Mouse (Mus musculus) forebrain, embryonic 11.5 days (tissue): ENCODE measurements around the gene Arap2. TPM values are rescaled to one million over a fixed set of nuclear protein-coding genes. Genes with fewer than 3 reads are reported as not detected.

ENCODE experiments used
- ATAC-seq: fragments of 200-750 bp; cut with Nextera tagmentation; replicated peaks from 2 replicates; pipeline ENCODE4 v1.8.0; 2017; ENCODE audit warnings: moderate TSS enrichment; ENCODE audit not compliant: low FRiP score
- DNase-seq: peaks from one replicate; pipeline ENCODE4 v3.0.0-alpha.2; 2017; ENCODE audit warnings: low spot score
- H3K27ac ChIP-seq: fragments of 300-500 bp; sonication (generic); 2 replicates; pipeline ENCODE4 v1.5.1; 2014; ENCODE audit warnings: low read depth, low read length
- H3K27me3 ChIP-seq: fragments of 300-500 bp; sonication (generic); 2 replicates; pipeline ENCODE4 v1.6.1; 2014; ENCODE audit warnings: mild to moderate bottlenecking, low read length, mixed read lengths; ENCODE audit not compliant: control insufficient read depth, insufficient read depth
- H3K36me3 ChIP-seq: fragments of 300-500 bp; sonication (generic); 2 replicates; pipeline ENCODE4 v1.6.1; 2014; ENCODE audit warnings: mild to moderate bottlenecking, low read length, moderate library complexity, mixed read lengths; ENCODE audit not compliant: control insufficient read depth, insufficient read depth
- H3K4me1 ChIP-seq: fragments of 300-500 bp; sonication (generic); replicated peaks from 2 replicates; pipeline ENCODE4 v1.6.1; 2014; ENCODE audit warnings: low read length, mixed read lengths; ENCODE audit not compliant: control insufficient read depth, insufficient read depth
- H3K4me2 ChIP-seq: fragments of 300-500 bp; sonication (generic); 2 replicates; pipeline ENCODE4 v1.6.1; 2014; ENCODE audit warnings: low read depth, mild to moderate bottlenecking, low read length, moderate library complexity, mixed read lengths; ENCODE audit not compliant: severe bottlenecking
- H3K4me3 ChIP-seq: fragments of 300-500 bp; sonication (generic); 2 replicates; pipeline ENCODE4 v1.5.1; 2014; ENCODE audit warnings: low read depth, low read length
- H3K9ac ChIP-seq: fragments of 300-500 bp; sonication (generic); 2 replicates; pipeline ENCODE4 v1.6.1; 2014; ENCODE audit warnings: low read length
- H3K9me3 ChIP-seq: fragments of 300-500 bp; sonication (generic); 2 replicates; pipeline ENCODE4 v1.6.1; 2016; ENCODE audit warnings: low read length, mixed read lengths; ENCODE audit not compliant: control insufficient read depth
- WGBS: fragments of 180-500 bp; shearing (Covaris S2); extraction: QIAGEN DNeasy Blood & Tissue Kit; methylation state at CpG from one replicate; pipeline ENCODE4 v1.1.7; 2014; 5-methylcytosine and 5-hydroxymethylcytosine counted together
- polyA plus RNA-seq: library from polyadenylated mRNA; unstranded; fragments of >200 nt; fragmentation: Nextera tagmentation; extraction: Ambion mirVana; gene quantifications from 2 replicates; pipeline ENCODE4 v1.2.1, GENCODE M21; 2014

The Arap2 gene
- polyA plus RNA-seq, 1 experiment from 2014 or later, result 1.0 TPM

GRCm38 (mm10) chr5:62716468-62716867, 49.5 kb downstream of the Arap2 start:
- H3K27ac ChIP-seq, result no peak overlapping the region

GRCm38 (mm10) chr5:62715977-62716376, 50.0 kb downstream of the Arap2 start:
- Histone ChIP-seq H3K36me3 (no peaks in the 10 kb centered on the region), H3K27me3 (no peaks in the 10 kb centered on the region), H3K4me3 (no peak overlapping the region), H3K27ac (no peak overlapping the region), H3K4me1 (no peaks in the 10 kb centered on the region), H3K9me3 (no peaks in the 10 kb centered on the region), H3K9ac (no peak overlapping the region), H3K4me2 (no peak overlapping the region)
- WGBS, result 90% methylated on average over 1 of the region's 1 CpGs
- DNase-seq, result no peak
- ATAC-seq, result no peak

More at GRCm38 (mm10) chr5:62716468-62716867, 49.5 kb downstream of the Arap2 start:
- no peaks in the 10 kb centered on the region for H3K4me1 ChIP-seq
- H3K27me3 ChIP-seq, result no peaks in the 10 kb centered on the region
- no peak overlapping the region for H3K4me2 ChIP-seq
- no peaks in the 10 kb centered on the region for H3K36me3 ChIP-seq
- H3K9me3 ChIP-seq, result no peaks in the 10 kb centered on the region
- 95% methylated on average over 3 of the region's 3 CpGs for WGBS
- H3K4me3 ChIP-seq, result no peak overlapping the region
- ATAC-seq (no peak), DNase-seq (no peak)
- no peak overlapping the region for H3K9ac ChIP-seq

- WGBS, result 83% methylated on average over 4 of the region's 4 CpGs
- Histone ChIP-seq H3K4me2 (no peak overlapping the region), H3K27me3 (no peaks in the 10 kb centered on the region), H3K9me3 (no peaks in the 10 kb centered on the region), H3K36me3 (no peaks in the 10 kb centered on the region), H3K4me1 (no peaks in the 10 kb centered on the region), H3K9ac (no peak overlapping the region), H3K4me3 (no peak overlapping the region), H3K27ac (no peak overlapping the region)
- no peak for ATAC-seq
- no peak for DNase-seq
Observed at GRCm38 (mm10) chr5:62715436-62715835, 50.5 kb downstream of the Arap2 start.

GRCm38 (mm10) chr5:62710955-62711354, 55.0 kb downstream of the Arap2 start:
- no peaks in the 10 kb centered on the region for H3K27me3 ChIP-seq
- DNase-seq (no peak), ATAC-seq (no peak)
- H3K4me2 ChIP-seq, result no peak overlapping the region
- no peak overlapping the region for H3K4me3 ChIP-seq
- H3K36me3 ChIP-seq, result no peaks in the 10 kb centered on the region
- WGBS, result 87% methylated on average over 6 of the region's 6 CpGs
- H3K9me3 ChIP-seq, result no peaks in the 10 kb centered on the region
- H3K4me1 ChIP-seq, result no peaks in the 10 kb centered on the region
- H3K9ac ChIP-seq, result no peak overlapping the region
- H3K27ac ChIP-seq, result no peak overlapping the region

GRCm38 (mm10) chr5:62706900-62707299, 59.1 kb downstream of the Arap2 start:
- H3K27ac ChIP-seq, result no peak overlapping the region
- no peak overlapping the region for H3K4me2 ChIP-seq
- ATAC-seq, result peak; percentile 81
- no peaks in the 10 kb centered on the region for H3K9me3 ChIP-seq
- no peaks in the 10 kb centered on the region for H3K4me1 ChIP-seq
- H3K9ac ChIP-seq, result no peak overlapping the region
- no peak overlapping the region for H3K4me3 ChIP-seq
- no peaks in the 10 kb centered on the region for H3K36me3 ChIP-seq
- H3K27me3 ChIP-seq, result no peaks in the 10 kb centered on the region
- peak; percentile 52 for DNase-seq
- 45% methylated on average over 7 of the region's 7 CpGs for WGBS

- H3K4me2 ChIP-seq, result no peak overlapping the region
- H3K27me3 ChIP-seq, result no peaks in the 10 kb centered on the region
- DNase-seq (no peak), ATAC-seq (no peak)
- 81% methylated on average over 4 of the region's 4 CpGs for WGBS
- no peak overlapping the region for H3K4me3 ChIP-seq
- H3K36me3 ChIP-seq, result no peaks in the 10 kb centered on the region
- no peaks in the 10 kb centered on the region for H3K9me3 ChIP-seq
- no peak overlapping the region for H3K27ac ChIP-seq
- H3K4me1 ChIP-seq, result no peaks in the 10 kb centered on the region
- H3K9ac ChIP-seq, result no peak overlapping the region
Observed at GRCm38 (mm10) chr5:62689965-62690364, 76.0 kb downstream of the Arap2 start.

- H3K4me3 ChIP-seq, result no peak overlapping the region
- no peaks in the 10 kb centered on the region for H3K4me1 ChIP-seq
- no peak overlapping the region for H3K9ac ChIP-seq
- no peak overlapping the region for H3K27ac ChIP-seq
- 86% methylated on average over 3 of the region's 3 CpGs for WGBS
- H3K36me3 ChIP-seq, result no peaks in the 10 kb centered on the region
- no peaks in the 10 kb centered on the region for H3K9me3 ChIP-seq
- H3K27me3 ChIP-seq, result no peaks in the 10 kb centered on the region
- H3K4me2 ChIP-seq, result no peak overlapping the region
- ATAC-seq (no peak), DNase-seq (no peak)
Observed at GRCm38 (mm10) chr5:62683751-62684150, 82.2 kb downstream of the Arap2 start.

- 49% methylated on average over 3 of the region's 3 CpGs for WGBS
- no peaks in the 10 kb centered on the region for H3K4me1 ChIP-seq
- no peak overlapping the region for H3K9ac ChIP-seq
- no peak overlapping the region for H3K4me2 ChIP-seq
- no peaks in the 10 kb centered on the region for H3K36me3 ChIP-seq
- H3K9me3 ChIP-seq, result no peaks in the 10 kb centered on the region
- DNase-seq (no peak), ATAC-seq (peak; percentile 36; the same call in 1 of the 2 replicates)
- no peak overlapping the region for H3K27ac ChIP-seq
- no peaks in the 10 kb centered on the region for H3K27me3 ChIP-seq
- H3K4me3 ChIP-seq, result no peak overlapping the region
Observed at GRCm38 (mm10) chr5:62683207-62683606, 82.8 kb downstream of the Arap2 start.

- Histone ChIP-seq H3K4me3 (no peak overlapping the region), H3K9me3 (no peaks in the 10 kb centered on the region), H3K9ac (no peak overlapping the region), H3K27me3 (no peaks in the 10 kb centered on the region), H3K4me2 (no peak overlapping the region), H3K27ac (no peak overlapping the region), H3K36me3 (no peaks in the 10 kb centered on the region), H3K4me1 (peaks cover 4% of the 10 kb centered on the region; the same call in 1 of the 2 replicates)
- WGBS, result 85% methylated on average over 7 of the region's 7 CpGs
- DNase-seq (no peak), ATAC-seq (no peak)
Observed at GRCm38 (mm10) chr5:62677390-62677789, 88.6 kb downstream of the Arap2 start.
